Mouse (Mus musculus) left cerebral cortex, adult 11 months (tissue): ENCODE data around the gene Krt4.

Source experiments
- DNase-seq: peaks from one replicate; pipeline ENCODE4 v3.0.0; 2022; ENCODE audit warnings: low spot score

Krt4 gene

DNA sequence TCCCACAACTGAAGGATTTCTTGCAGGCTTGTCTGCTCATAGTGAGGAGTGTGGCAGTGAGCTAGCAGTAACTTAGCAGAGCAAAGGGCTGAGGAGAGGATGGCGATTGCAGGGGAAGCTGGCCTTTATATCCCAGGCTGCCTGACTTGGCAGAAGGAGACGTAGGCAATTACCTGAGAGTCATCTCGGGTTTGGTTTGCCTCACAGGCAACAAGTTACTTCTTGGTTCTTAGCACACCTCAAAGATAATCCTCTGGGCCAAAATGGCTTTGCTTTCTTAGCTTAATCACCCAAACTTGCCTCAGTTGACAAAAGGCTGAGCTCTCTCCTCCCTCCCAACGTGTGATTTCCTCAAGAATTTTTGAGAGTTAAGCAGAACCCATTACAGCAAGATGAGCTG, 31.7 kb downstream of the Krt4 start, which contains the start of gene Krt76:
TSS of gene Krt76 (minus strand) at position 101 of the 400 bp plus-strand sequence.
- DNase-seq: no peak

DNA sequence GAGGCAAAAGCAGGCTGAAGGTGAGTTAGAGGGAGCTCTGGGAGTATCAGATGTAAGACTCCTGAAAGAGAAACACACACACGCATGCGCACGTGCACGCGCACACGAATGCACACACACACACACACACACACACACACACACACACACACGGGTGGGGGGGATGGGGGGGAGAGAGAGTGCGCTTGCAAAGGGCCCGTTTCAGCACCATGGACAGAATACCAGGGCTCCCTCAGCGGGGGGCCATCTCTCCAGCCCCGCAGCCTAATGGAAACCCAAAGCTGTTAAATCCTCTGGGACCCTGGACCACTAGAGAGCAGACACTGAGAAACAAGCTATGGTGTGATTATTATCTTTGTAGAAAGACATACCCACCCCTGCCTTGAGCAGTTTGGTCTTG, 44.8 kb downstream of the Krt4 start:
- no peak for DNase-seq

DNA sequence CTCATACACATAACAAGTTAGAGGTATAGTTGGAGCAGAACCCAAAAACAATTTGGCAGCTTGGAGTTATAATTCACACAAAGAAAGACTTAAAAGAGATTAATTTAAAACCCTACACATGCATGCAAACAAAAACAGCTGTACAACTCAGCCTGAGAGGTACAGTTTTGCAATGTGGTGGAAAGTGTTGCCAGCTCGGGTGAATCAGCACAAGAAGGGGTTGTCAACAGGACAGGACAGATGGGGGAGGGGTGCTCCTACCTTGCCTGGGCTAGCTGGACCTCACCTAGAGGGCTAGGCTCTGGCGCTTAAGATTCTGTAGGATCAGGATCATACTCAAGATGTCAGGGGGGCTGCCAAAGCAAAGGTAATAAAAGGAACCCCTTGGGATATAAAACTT, 46.5 kb downstream of the Krt4 start:
- DNase-seq: no peak

DNA sequence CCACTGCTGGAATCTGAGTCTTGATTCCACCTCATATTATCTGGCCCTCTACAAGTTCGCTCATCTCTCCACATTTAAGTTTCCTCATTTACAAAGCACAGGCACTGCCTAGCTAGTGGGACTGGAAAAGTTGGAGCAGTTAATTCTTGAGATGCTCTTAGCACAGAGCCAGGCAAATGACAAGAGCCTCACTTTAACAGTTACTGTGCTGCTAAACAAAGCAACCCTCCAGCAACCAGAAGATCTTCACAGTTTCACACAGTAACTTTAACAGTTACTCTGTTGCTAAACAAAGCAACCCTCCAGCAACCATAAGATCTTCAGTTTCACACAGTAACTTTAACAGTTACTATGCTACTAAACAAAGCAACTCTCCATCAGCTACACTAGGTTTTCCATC, 50.2 kb downstream of the Krt4 start:
- DNase-seq: no peak

DNA sequence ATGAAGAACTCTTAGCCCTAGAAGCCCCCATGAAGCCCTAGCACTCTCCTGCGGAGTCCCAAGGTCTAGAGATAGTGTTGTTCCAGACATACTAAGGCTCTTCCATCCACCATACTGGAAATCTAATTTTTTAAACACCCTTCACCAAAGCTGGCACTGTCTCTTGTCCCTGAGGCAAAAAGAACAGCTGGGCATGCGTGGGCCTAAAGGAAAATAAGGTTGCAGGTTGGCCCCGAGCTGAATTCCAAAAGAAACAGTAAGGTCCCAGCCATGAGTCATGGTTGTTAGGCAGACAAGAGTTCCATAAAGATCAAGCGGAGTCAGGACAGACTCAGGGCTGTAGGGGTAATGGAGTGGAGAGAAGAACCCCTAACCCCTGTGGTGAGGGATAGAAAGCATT, 51.3 kb downstream of the Krt4 start:
- no peak for DNase-seq

DNA sequence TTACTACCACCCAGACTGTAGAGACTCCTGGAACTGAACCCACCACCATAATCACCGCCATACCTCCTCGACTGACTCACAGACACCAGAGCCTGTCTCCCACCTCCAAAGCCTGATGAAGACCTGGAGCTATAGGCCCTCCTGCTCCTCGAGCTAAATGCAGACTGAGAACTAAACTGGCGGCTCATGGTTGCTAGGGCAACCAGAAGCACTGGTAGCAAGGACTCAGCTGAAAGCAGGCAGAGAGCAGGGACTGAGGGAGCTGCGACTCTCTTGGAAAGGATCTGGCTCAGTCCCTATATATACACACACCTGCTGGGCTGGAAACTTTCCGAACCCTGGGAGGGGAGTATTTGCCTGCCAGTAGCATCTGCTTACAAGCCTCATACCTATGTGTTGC, 55.1 kb downstream of the Krt4 start, which contains the start of gene Krt77:
TSS of gene Krt77 (minus strand) at position 275 of the 400 bp plus-strand sequence.
- peak; percentile 52 for DNase-seq
